Mouse (Mus musculus): ENCODE measurements around the gene Plbd2. TPM values are rescaled to one million over a fixed set of nuclear protein-coding genes. Genes with fewer than 3 reads are reported as not detected.
A peak's percentile ranks its signal among the peaks of the same experiment; 100 is the strongest.

The Plbd2 gene
- total RNA-seq, 1 experiment from 2014 or later: 7.9 TPM

DNA sequence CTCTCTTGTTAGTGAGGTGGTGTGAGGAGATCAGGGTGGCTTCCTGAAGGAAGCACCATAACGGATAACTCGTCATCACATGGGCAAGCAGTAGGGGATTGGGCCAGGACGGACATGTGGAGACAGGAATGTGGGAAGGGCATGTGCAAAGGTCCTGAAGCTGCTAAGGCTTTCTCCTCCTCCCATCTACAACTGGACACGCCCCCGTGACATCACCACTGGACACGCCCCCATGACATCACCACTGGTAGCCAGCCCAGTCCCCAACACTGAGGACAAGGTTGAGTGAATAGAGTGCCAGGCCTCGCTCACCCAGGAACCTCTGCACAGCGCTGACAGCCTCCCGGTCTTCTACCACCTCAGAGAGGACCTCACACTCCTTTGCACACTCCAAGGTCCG lies 44.3 kb downstream of the Plbd2 start:
- ATAC-seq (replicated peaks in 1 of 2; ENCODE audit: insufficient read depth in 1 of 2, low FRiP score in 2 of 2, low TSS enrichment in 1 of 2, low read depth in 1 of 2, poor library complexity in 2 of 2, severe bottlenecking in 2 of 2): no peak

DNA sequence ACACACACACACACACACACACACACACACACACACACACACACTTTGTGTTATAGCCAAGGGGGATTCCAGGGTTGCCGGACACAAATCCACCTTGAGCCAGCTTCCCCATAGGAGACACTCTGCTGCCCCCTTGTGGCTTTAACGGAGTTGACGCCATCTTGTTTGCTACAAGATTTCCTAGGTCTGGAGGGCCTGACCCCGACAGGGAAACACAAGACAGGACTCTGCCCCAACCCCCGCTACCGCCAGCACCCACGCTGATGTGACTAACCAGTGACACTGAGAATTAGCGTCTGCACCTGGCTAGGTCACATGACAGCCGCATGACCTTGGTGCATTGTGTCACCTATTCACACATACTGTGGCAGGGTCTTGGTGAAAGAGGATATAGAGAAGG lies 45.8 kb downstream of the Plbd2 start:
- peak in 1 of 2 experiments; percentile 59; a peak in 3 of 4 replicates for ATAC-seq (replicated peaks in 1 of 2; ENCODE audit: insufficient read depth in 1 of 2, low FRiP score in 2 of 2, low TSS enrichment in 1 of 2, low read depth in 1 of 2, poor library complexity in 2 of 2, severe bottlenecking in 2 of 2)

DNA sequence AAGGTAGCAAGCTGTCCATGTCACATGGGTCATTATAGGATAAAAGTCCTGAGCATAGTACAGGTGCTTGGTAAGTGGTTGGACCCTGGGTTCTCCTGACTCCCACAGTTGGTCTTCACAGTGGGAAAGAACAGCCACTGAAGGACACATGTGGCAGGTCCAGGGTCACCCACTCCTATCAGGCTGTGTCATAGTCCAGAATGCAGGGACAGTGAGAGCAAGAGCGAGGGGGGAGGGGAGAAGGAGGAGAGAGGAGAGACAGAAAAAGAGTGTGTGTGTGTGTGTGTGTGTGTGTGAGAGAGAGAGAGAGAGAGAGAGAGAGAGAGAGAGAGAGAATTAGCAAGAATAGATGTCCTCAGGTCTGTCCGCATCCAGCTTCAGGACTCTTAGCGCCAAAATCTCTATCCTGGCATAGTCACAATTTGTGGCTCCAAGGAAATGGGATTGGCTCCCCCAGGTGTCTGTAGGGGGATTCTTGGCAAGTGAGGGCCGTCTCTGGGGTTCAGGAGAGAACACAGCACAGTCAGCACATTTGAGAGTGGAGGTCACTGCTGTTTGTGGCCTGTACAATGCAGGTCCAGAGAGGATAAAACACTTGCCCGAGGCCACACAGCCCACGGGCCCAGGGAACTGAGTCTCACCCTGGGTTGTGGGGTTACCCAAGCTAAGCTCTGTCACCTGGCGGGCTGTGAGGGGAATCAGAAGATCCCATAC lies 46.4 kb downstream of the Plbd2 start:
- ATAC-seq (replicated peaks in 1 of 2; ENCODE audit: insufficient read depth in 1 of 2, low FRiP score in 2 of 2, low TSS enrichment in 1 of 2, low read depth in 1 of 2, poor library complexity in 2 of 2, severe bottlenecking in 2 of 2): no peak

DNA sequence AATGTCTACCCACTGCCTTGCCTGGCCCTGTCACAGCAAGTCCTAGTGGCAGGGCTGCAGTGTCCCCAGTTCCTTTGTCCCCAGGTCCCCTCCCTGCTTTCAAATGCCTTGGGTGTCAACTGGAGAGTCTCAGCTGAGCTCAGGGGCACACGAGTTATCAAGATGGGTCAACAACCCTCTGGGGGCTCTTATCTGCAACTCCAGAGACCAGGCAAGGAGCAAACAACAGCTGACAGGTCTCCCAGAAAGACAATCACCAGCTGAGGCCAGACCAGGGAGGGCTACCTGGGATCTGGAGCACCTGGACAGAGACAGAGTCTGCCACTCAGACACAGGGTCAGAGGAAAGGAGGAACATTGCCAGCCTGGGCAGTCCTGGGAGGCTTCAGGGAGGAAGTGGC lies 47.2 kb downstream of the Plbd2 start:
- no peak for ATAC-seq (replicated peaks in 1 of 2; ENCODE audit: insufficient read depth in 1 of 2, low FRiP score in 2 of 2, low TSS enrichment in 1 of 2, low read depth in 1 of 2, poor library complexity in 2 of 2, severe bottlenecking in 2 of 2)

DNA sequence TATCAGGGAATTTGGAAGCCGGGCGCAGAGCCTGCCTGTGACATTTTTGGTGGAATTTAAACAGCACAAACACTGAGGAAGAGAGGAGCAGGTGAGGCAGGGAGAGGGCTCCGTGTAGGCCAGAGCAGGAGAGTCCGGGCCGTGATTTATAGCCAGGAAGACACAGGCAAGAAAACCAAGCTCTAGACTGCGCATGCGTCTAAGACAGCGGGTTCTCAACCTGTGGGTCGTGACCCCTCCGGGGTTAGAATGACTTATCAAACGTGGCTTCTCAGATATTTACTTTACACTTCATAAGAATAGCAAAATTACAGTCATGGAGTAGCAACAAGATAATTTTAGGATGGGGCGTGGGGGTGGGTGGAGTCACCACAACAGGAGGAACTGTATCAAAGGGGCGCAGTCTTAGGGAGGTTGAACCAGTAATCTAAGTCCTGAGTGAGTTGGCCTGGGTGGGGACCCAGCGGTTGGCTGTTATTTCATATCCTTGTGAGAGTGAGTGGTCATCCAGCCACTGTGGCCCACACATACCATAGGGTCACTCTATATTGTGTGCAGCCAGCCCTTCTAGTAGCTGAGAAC lies 48.6 kb downstream of the Plbd2 start:
- no peak for ATAC-seq (replicated peaks in 1 of 2; ENCODE audit: insufficient read depth in 1 of 2, low FRiP score in 2 of 2, low TSS enrichment in 1 of 2, low read depth in 1 of 2, poor library complexity in 2 of 2, severe bottlenecking in 2 of 2)

DNA sequence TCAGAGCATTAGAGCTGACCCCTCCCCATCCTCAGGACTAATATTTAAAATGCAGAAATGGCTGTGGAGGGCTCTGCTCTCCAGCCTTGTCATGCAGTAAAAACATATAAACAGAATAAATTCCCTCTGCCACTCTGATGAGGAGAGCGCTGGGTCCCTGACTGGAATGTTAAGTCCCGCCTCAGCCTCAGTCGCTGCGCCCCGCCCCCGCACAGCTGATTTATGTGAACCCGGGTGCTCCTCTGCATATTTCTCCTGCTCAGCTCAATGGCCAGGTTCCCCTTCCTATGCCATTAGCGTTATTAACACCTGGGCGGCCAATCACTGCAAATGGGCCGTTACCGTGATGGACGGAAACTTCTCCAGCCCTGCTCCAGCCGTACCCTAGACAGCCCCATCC lies 56.1 kb downstream of the Plbd2 start:
- no peak for ATAC-seq (replicated peaks in 1 of 2; ENCODE audit: insufficient read depth in 1 of 2, low FRiP score in 2 of 2, low TSS enrichment in 1 of 2, low read depth in 1 of 2, poor library complexity in 2 of 2, severe bottlenecking in 2 of 2)

DNA sequence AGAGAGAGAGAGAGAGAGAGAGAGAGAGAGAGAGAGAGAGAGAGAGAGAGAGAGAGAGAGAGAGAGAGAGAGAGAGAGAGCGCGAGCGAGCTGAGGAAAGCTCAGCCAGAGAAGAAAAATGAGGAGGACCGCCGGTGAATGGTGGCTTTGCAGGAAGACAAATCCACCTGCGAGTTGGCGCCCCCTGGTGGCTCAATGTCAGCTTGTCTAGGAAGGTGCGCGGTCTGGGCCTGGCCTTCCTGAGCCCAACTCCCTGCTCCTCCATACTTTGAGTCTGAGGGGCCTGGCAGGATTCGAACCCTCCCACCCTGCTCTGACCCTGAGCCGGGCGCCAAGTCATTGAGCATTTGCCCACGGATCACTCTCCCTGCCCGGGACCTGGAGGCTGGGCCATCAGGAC lies 62.7 kb downstream of the Plbd2 start:
- ATAC-seq (replicated peaks in 1 of 2; ENCODE audit: insufficient read depth in 1 of 2, low FRiP score in 2 of 2, low TSS enrichment in 1 of 2, low read depth in 1 of 2, poor library complexity in 2 of 2, severe bottlenecking in 2 of 2): peak; percentile 61 to 73

DNA sequence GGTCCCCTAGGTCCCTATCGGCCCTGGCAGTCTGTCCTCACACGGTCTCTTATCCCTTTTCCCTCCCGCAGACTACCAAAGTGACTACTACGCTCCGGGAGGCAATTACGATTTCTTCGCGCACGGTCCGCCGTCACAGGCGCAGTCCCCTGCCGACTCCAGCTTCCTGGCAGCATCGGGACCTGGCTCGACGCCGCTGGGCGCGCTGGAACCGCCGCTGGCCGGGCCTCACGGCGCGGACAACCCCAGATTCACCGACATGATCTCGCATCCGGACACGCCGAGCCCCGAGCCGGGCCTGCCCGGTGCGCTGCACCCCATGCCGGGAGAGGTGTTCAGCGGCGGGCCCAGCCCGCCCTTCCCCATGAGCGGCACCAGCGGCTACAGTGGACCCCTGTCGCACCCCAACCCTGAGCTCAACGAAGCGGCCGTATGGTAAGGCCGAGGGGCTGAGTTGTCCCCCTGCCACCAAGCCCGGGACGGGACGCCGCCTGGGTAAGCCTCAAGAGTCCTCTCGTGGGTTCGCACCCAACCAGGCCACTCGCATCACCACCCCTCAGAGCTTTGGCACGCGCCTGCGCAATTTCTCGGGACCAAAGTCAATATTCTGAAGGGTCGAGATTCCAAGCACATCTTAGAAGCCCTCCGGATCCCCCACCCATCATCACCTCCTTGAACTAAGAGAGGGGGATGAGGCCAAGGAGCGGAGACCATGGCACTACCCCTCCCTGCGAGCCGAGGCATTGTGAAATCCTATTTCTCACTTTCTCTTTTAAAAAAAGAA lies 63.3 kb downstream of the Plbd2 start:
- ATAC-seq (replicated peaks in 1 of 2; ENCODE audit: insufficient read depth in 1 of 2, low FRiP score in 2 of 2, low TSS enrichment in 1 of 2, low read depth in 1 of 2, poor library complexity in 2 of 2, severe bottlenecking in 2 of 2): no peak

DNA sequence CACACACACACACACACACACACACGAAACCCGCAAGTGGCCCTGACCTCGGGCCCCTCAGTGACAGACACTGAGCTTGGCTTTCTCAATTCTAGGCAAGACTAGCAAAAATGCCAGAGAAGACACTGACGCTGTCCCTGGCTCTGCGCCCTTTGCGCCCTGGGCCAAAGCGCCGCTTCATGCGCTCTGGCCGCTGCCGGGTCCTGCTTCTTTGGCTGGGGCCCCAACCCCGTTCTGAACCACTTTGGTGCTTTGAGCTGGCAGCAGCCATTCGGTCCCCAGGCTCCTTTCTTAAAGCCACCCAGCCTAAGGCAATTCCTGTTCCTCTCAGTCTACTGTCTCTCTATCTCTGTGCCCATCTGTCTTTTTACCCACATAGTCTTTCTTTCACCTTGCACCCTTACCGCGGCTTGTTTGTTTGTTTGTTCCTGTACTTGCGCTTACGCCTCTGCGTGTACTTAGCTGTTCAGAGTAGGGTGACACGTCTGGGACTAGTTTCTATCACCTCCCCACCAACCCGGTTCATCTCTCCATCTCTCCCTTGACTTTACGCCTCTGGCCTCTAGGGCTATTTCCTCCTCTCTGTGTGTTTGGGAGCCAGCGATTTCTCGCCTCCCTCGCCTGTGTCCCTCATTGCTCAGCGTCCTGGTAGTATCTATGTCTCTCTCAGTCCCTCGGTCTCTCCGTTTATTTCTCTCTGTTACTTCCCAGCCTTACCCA lies 64.3 kb downstream of the Plbd2 start:
- 0 out of 4 replicates have a peak, but pooled peaks of 1 of the 2 experiments have one; percentile 11 for ATAC-seq (replicated peaks in 1 of 2; ENCODE audit: insufficient read depth in 1 of 2, low FRiP score in 2 of 2, low TSS enrichment in 1 of 2, low read depth in 1 of 2, poor library complexity in 2 of 2, severe bottlenecking in 2 of 2)

DNA sequence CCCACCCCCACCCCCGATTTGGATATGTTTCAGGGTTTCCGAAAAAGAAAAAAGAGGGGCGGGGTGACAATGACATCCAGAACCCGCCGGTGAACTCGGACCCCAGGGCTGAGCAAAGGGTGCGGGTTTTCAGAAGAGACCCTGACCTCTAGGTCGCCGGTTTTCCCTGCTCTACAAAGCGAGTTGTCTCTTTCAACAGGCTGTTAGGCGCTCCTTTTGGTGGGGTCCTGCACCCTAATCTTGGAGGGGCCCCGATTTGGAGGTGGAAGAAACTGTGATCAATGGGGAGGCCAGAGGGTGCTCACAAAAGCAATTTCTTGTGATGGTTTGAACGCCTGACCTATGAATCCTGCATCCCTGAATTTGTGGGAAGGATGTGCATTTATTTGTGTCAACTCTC lies 65.0 kb downstream of the Plbd2 start:
- ATAC-seq (replicated peaks in 1 of 2; ENCODE audit: insufficient read depth in 1 of 2, low FRiP score in 2 of 2, low TSS enrichment in 1 of 2, low read depth in 1 of 2, poor library complexity in 2 of 2, severe bottlenecking in 2 of 2): no peak

DNA sequence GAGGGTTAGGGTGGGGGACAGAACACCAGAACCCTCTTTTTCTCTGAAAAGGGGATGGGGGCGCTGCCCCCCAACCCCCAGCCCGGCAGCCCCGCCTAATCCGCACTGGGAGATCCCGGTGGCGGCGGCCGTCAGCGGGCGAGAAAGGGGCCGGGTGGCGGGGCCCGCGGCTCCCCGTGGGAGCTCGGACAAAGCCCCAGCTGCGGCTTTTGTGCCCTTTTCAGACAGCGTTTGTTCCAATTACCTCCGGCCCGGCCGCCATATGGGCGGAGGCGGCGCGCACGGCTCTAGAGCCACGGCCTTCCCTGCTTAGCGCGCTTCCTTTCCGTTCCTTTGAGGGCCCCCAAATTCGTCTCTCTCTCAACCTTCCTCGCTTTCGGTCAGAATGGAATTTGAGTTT lies 65.4 kb downstream of the Plbd2 start:
- ATAC-seq (replicated peaks in 1 of 2; ENCODE audit: insufficient read depth in 1 of 2, low FRiP score in 2 of 2, low TSS enrichment in 1 of 2, low read depth in 1 of 2, poor library complexity in 2 of 2, severe bottlenecking in 2 of 2): no peak

DNA sequence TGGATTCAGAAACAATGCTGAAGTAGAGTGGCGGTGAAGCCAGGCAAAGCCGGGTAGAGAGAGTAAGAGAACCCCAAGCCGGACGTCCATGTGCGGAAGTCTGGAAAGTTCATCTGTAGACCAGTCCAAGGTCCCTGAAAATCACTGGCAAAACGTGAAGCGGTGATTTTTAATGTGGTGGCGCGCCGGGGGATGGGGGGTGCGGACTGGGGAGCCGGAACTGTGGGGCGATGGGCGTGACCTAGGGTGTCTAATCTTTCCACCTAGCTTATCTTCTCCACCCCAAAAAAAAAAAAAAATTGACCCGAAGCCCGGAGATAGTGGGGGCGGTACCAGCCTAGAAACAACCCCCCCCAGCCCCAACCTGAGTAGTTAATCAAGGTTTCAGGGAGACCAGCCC lies 65.9 kb downstream of the Plbd2 start:
- no peak for ATAC-seq (replicated peaks in 1 of 2; ENCODE audit: insufficient read depth in 1 of 2, low FRiP score in 2 of 2, low TSS enrichment in 1 of 2, low read depth in 1 of 2, poor library complexity in 2 of 2, severe bottlenecking in 2 of 2)

DNA sequence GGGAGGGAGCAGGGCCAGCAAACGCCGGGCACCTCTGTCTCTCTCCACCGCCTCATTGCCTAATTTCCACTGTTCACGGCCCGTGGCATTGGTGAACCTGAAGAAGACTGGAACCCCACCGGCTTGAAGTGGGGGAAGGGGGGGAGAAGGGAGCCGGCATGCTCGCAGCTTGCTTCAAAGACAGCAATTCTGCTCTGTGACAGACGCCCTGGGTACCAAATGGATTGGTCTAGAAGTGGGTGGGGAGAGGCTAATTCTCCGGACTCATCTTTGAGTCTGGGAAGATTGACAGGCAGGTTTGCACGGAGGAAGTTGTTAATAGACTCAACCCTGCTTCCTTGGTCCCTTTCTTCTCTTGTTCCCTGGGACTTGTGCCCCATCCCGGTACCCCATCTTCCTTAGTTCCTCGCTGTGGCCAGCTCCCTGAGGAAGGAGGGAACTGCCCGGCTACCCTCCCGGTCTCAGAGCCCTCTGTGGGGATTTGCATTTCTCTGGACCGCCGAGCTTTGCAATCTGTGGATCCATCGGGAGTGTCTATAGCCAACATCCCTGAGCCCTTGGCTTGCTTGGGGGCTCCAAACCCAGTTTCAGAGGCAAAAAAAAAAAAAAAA lies 66.4 kb downstream of the Plbd2 start:
- no peak for ATAC-seq (replicated peaks in 1 of 2; ENCODE audit: insufficient read depth in 1 of 2, low FRiP score in 2 of 2, low TSS enrichment in 1 of 2, low read depth in 1 of 2, poor library complexity in 2 of 2, severe bottlenecking in 2 of 2)

DNA sequence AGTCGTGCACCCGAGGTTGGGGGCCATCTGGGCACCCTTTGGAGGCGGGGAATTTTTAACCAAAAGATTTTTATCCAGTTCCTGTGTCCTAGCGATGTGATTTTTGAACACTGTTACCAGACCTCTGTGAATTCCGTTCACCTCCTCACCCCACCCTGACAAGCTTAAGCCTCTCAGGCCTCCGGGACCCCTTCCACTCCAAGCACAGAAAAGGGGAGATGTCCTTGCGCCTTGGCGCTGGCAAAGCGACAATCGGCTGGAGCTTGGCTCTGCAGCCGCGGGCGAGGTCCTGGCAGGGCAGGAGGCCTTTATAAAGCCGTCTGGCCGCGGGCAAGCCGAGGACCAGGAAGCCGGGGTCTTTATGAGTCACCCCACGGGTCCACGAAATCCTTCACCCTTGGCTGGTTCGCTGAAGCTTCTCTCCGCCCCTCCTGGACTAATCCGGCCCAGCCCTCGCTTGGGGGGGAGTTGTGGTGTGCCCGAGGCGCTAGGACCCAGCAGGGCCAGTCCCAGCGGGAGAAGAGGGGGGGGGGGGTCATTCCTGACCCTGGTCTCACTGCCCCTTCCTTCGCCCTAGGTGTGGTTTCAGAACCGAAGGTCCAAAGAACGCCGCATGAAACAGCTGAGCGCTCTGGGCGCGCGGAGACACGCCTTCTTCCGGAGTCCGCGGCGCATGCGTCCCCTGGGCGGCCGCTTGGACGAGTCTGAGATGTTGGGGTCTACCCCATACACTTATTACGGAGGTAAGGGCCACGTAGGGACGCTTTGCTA lies 67.5 kb downstream of the Plbd2 start:
- ATAC-seq (replicated peaks in 1 of 2; ENCODE audit: insufficient read depth in 1 of 2, low FRiP score in 2 of 2, low TSS enrichment in 1 of 2, low read depth in 1 of 2, poor library complexity in 2 of 2, severe bottlenecking in 2 of 2): no peak

DNA sequence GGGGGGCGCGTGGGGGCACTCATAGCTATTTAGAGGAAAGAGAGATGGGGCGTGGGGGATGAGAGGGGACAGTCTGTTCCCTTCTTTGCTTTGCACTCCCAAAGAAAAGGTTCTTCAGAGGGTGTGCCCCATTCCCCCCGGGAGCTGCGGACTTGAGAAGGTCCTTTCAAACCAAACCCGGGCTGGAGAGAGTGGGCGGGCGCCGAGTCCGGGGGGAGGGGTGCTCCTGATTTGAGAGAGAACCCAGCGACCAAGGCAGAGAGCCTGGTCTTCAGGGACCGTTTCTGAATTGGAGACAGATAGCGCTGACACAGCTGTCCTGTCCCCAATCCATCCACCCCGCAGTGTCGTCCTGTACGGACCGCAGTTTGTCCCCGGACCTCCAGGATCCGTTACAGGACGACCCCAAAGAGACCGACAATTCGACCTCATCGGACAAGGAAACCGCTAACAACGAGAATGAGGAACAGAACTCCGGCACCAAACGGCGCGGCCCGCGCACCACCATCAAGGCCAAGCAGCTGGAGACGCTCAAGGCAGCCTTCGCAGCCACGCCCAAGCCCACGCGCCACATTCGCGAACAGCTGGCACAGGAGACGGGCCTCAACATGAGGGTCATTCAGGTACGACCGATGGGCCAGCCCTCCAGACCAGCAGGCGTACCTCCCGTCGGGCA lies 68.3 kb downstream of the Plbd2 start:
- ATAC-seq (replicated peaks in 1 of 2; ENCODE audit: insufficient read depth in 1 of 2, low FRiP score in 2 of 2, low TSS enrichment in 1 of 2, low read depth in 1 of 2, poor library complexity in 2 of 2, severe bottlenecking in 2 of 2): no peak

DNA sequence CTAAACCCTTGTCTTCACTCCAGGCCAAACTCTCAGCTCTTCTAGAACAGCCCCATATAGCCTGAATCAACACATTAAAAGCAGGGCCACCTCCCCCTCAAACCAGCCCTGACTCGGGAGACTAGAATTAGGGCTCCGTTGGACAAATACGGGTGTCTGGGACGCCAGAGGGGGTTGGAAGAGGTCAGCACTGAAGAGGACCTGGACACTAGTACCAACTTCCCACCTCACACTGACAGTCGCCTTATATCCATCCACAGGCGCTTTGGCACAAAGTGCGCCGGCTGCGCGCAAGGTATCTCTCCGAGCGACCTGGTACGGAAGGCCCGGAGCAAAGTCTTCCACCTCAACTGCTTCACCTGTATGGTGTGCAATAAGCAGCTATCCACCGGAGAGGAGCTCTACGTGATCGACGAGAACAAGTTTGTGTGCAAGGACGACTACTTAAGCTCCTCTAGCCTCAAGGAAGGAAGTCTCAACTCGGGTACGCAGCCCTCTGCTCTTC lies 69.1 kb downstream of the Plbd2 start:
- ATAC-seq (replicated peaks in 1 of 2; ENCODE audit: insufficient read depth in 1 of 2, low FRiP score in 2 of 2, low TSS enrichment in 1 of 2, low read depth in 1 of 2, poor library complexity in 2 of 2, severe bottlenecking in 2 of 2): no peak
